Mouse (Mus musculus) left cerebral cortex, adult 2 months (tissue): ENCODE data around the gene Mapt. TPM values are rescaled to one million over a fixed set of nuclear protein-coding genes. Genes with fewer than 3 reads are reported as not detected.

ENCODE experiments used
- DNase-seq, 2 experiments: peaks; one replicate each; pipeline ENCODE4 v3.0.0; 2021 to 2022; ENCODE audit warnings: low spot score in 2 of 2, mixed read lengths in 1 of 2; ENCODE audit errors: extremely low spot score in 1 of 2
- H3K27ac ChIP-seq: fragments of 200-600 bp; 2 replicates; pipeline ENCODE4 v1.8.1; 2022
- H3K4me3 ChIP-seq: fragments of 200-600 bp; 2 replicates; pipeline ENCODE4 v1.8.1; 2022
- CTCF ChIP-seq: fragments of 200-600 bp; IDR thresholded peaks from 2 replicates; pipeline ENCODE4 v1.8.1; 2022; ENCODE audit warnings: antibody characterized with exemption, mild to moderate bottlenecking, moderate library complexity
- intact Hi-C: fragments of 180-260 bp; cut with DNase I; formaldehyde crosslinking; loops from one replicate; pipeline ENCODE4 v1.15.1; 2025
- long read RNA-seq, 2 experiments: library from polyadenylated mRNA; stranded (forward); transcript quantifications; one replicate each; pipeline ENCODE4 v2.0.0; 2021; ENCODE audit warnings: borderline mapping rate in 2 of 2
- total RNA-seq, 2 experiments: library from RNA; stranded (reverse); gene quantifications; 2 replicates each; pipeline ENCODE4 v1.2.3; 2021

The Mapt gene
- 100 to 1,000 TPM; 353 to 364 TPM for total RNA-seq
- long read RNA-seq, experiment 1, full-length matches to known transcripts: 108 of 253 reads
- long read RNA-seq, experiment 1, partial matches to known transcripts: 96 of 253 reads
- long read RNA-seq, experiment 1, other reads (novel, unspliced or antisense): 49 of 253 reads
- long read RNA-seq, experiment 2, full-length matches to known transcripts: 78 of 170 reads
- long read RNA-seq, experiment 2, partial matches to known transcripts: 66 of 170 reads
- long read RNA-seq, experiment 2, other reads (novel, unspliced or antisense): 26 of 170 reads

DNA sequence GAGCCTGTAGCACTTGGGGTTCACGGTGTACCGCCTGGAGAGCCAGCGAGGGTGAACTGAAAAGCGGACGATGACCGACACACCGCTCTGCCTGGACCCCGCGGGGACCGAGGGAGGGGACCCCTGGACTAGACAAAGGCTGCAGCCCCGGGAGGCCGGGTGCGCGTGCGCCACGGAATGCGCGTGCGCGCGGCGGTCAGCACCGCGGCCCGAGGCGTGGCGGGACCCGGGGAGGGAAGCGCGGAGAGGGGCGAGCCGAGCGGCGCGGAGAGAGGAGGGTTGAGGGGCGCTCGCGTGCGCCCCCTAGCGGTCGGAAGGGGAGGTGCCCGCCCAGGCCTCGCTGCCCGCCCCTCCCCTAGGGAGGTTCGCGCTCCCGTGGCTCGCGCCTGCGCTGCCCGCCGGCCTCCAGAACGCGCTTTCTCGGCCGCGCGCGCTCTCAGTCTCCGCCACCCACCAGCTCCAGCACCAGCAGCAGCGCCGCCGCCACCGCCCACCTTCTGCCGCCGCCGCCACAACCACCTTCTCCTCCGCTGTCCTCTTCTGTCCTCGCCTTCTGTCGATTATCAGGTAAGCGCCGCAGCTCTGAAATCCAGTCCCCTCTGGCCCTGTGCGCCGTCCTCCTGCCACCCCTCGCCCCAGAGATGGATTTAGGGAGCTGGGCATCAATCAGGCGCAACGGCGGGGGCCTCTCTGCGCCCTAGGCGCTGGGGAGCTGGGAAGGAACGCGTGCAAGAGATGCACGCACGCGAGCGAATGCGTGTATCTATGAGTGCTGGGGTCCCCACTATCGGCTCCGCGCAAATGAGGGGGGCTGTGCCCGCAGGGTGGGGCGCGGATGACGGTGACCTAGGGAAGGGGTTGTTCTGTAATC, at the start of gene Mapt:
Gene Mapt, plus strand, starts transcription at position 350 of the 871 bp plus-strand sequence.
- intact Hi-C loops: loop anchor here (1.0 to 10.0 kb wide), 3 partner anchors 48 to 214 kb away; no protein-coding TSS in a partner anchor
- H3K4me3 ChIP-seq: peak within 1 kb of the TSS; percentile 92
- DNase-seq: peak; percentile 92 to 94
- no peak; the same call in none of the 2 replicates for TF ChIP-seq CTCF
- peak within 1 kb of the TSS; percentile 99 for H3K27ac ChIP-seq

- no peak overlapping the region for H3K4me3 ChIP-seq
- DNase-seq: no peak
- TF ChIP-seq CTCF: no peak
- intact Hi-C loops: no loop called here
- H3K27ac ChIP-seq: no peak overlapping the region
Measured at GRCm38 (mm10) chr11:104182141-104182540, 49.0 kb upstream of the Mapt start.

DNA sequence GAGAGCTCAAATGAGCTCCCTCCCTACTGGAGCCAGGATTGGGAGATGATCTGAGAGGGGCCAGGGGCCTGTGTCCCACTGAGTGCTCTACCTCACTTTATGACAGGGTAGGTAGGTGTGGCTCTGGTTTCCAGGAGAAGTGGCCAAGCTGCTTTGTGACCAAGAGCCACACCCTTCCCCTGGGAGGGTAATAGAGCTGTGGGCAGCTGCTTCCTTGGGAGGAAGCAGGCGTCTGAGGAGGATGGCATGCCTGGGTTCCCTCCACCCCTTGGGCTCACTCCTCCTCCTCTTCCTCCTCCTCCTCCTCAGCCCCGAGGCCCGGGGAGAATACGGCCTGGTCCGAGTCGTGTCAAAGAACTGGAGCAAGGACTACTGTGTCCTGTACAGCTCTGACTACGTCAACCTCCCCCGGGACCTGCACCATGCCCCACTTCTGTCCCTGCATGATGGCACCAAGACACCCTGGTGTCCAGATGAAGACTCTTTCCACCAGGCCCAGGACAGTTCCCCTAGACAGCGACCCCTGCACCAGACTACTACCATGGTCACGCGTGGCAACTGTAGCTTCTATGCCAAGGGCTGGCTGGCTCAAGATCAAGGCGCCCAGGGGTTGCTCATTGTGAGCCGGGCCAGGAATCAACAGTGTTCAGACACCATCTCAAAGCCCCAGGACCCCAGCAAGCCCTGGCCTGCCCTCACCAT, 44.9 kb upstream of the Mapt start, which contains the start of gene Sppl2c:
Gene Sppl2c, plus strand, starts transcription at position 193 of the 702 bp plus-strand sequence.
- Histone ChIP-seq H3K27ac (no peak within 1 kb of the TSS), H3K4me3 (no peak within 1 kb of the TSS)
- no peak for TF ChIP-seq CTCF
- no peak for DNase-seq
- intact Hi-C loops: no loop called here

- intact Hi-C loops: no loop called here
- Histone ChIP-seq H3K27ac (no peak overlapping the region), H3K4me3 (no peak overlapping the region)
- no peak for DNase-seq
- no peak for TF ChIP-seq CTCF
Measured at GRCm38 (mm10) chr11:104186837-104187150, 44.4 kb upstream of the Mapt start.

GRCm38 (mm10) chr11:104187766-104188165, 43.4 kb upstream of the Mapt start:
- intact Hi-C loops: no loop called here
- no peak overlapping the region for H3K27ac ChIP-seq
- TF ChIP-seq CTCF: no peak

GRCm38 (mm10) chr11:104190008-104190407, 41.2 kb upstream of the Mapt start:
- H3K27ac ChIP-seq: no peak overlapping the region

More at GRCm38 (mm10) chr11:104187766-104188165, 43.4 kb upstream of the Mapt start:
- no peak overlapping the region for H3K4me3 ChIP-seq
- no peak for DNase-seq

DNA sequence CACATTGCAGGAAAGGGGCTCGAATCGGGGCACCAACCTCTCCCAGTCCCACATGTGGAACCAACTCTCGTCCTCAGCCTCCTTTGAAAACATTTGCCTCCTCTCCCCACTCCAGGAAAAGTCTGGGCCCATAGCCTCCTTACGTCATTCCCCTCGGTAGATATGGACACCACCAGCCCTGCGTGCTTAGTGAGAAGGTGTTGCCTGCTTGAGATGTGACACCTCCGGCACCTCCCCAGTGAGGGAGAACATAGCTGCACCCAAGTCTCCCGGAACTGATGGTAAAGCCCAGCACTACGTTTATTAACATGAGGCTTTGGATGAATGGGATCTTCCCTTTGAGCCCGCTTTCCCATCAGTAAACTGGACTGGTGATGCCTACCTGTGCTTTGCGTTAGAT, 35.8 kb upstream of the Mapt start:
- no peak for TF ChIP-seq CTCF
- intact Hi-C loops: loop anchor here (5.0 kb wide), 1 partner anchor 433 kb away; no protein-coding TSS in a partner anchor
- no peak for DNase-seq
- no peak overlapping the region for H3K27ac ChIP-seq
- H3K4me3 ChIP-seq: no peak overlapping the region

More at GRCm38 (mm10) chr11:104190008-104190407, 41.2 kb upstream of the Mapt start:
- H3K4me3 ChIP-seq: no peak overlapping the region
- TF ChIP-seq CTCF: no peak
- intact Hi-C loops: no loop called here
- no peak for DNase-seq

- TF ChIP-seq CTCF: peak; percentile 97
- peak; percentile 88 to 92 for DNase-seq
- Histone ChIP-seq H3K27ac (no peak overlapping the region), H3K4me3 (no peak overlapping the region)
- intact Hi-C loops: loop anchor here (1.0 to 5.0 kb wide), 2 partner anchors 208 to 433 kb away; no protein-coding TSS in a partner anchor
Measured at GRCm38 (mm10) chr11:104195791-104196190, 35.4 kb upstream of the Mapt start.

- intact Hi-C loops: loop anchor here (5.0 kb wide), 1 partner anchor 436 kb away; no protein-coding TSS in a partner anchor
- Histone ChIP-seq H3K27ac (no peak overlapping the region), H3K4me3 (no peak overlapping the region)
- DNase-seq: no peak
- TF ChIP-seq CTCF: no peak
Measured at GRCm38 (mm10) chr11:104197861-104198260, 33.3 kb upstream of the Mapt start.

DNA sequence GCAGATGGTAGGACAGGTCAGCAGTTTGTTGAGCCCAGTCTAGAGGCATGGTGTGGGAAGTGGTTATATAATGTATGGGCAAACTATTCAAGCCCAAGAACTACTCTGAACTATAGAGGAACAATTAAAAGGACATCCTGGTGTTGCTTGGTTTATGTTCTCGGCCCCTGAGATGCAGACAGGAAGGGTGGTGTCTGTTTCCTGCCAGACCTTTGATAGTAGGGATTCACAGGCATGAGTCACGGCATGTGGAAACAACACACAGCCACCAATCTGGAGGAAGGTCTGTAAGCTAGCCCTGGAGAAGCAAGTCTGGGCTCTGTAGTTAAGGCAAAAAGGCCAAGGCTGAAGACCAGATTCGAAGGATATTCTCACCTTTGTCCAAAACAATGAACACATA, 27.9 kb upstream of the Mapt start:
- no peak for TF ChIP-seq CTCF
- H3K27ac ChIP-seq: no peak overlapping the region
- no peak overlapping the region for H3K4me3 ChIP-seq
- no peak for DNase-seq
- intact Hi-C loops: no loop called here

- H3K27ac ChIP-seq: no peak overlapping the region
- no peak for DNase-seq
- intact Hi-C loops: no loop called here
Measured at GRCm38 (mm10) chr11:104206573-104206972, 24.6 kb upstream of the Mapt start.

More at GRCm38 (mm10) chr11:104206573-104206972, 24.6 kb upstream of the Mapt start:
- TF ChIP-seq CTCF: no peak
- H3K4me3 ChIP-seq: no peak overlapping the region
